Mouse (Mus musculus): ENCODE measurements at regions not wholly inside any gene's neighbourhood (a gene's known extent, or its start where the extent isn't known, plus 50 kb on each side); places are given as distances from the start of the nearest gene placed in this dataset.

DNA sequence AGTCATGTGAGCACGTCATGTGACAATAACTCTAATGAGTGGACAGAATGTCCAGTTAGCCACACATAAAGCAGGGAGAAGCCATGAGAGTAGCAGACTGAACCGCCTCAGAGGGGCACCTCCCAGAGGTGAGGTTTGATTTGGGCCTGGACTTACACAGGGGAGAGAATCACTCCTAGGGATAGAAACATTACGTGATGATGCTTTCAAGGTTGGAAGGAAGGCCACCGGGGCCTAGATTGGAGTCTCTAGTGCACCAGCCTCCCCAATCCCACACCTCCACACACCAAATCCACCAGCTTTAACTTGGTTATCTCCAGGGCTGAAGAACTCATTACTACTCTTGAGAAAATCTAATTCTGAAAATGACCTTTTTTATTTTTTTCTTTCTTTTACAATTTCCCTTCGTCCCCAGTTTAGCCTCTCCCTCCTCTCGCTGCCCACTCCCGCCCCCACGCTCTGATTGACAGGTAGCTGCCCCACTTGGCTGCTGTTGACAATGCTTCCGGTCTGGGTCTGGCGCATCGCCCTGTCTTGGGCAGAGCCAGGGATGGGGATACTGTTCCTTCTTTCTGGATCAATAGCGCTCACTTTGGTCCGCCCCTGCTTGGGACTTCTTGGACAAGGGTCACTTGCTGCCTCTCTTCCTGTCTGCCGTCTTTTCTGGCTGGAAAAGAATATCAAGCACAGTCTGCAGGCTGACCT is 87.8 kb upstream of the Mvb12b start:
- TF ChIP-seq EP300 (IDR thresholded peaks at IDR 0.05; ENCODE audit: low read depth) (no peak), CTCF (IDR thresholded peaks at IDR 0.05; ENCODE audit: low read depth) (no peak)
